Mouse (Mus musculus) kidney, embryonic 16.5 days (tissue): ENCODE measurements at regions not wholly inside any gene's neighbourhood (a gene's known extent, or its start where the extent isn't known, plus 50 kb on each side); places are given as distances from the start of the nearest gene placed in this dataset.
"Not testable (repeated sequence)": the region's sequence is repeated elsewhere in the genome, so short reads cannot be mapped to it uniquely, and the experiment has no call there.

ENCODE experiments used
- ATAC-seq: fragments of 200-750 bp; cut with Nextera tagmentation; 2 replicates; pipeline ENCODE4 v1.8.0; 2017; ENCODE audit warnings: moderate TSS enrichment; ENCODE audit not compliant: low FRiP score, low TSS enrichment
- H3K27ac ChIP-seq: fragments of 300-500 bp; sonication (generic); 2 replicates; pipeline ENCODE4 v1.5.1; 2014; ENCODE audit warnings: low read length
- H3K27me3 ChIP-seq: fragments of 300-500 bp; sonication (generic); 2 replicates; pipeline ENCODE4 v1.6.1; 2014; ENCODE audit warnings: low read length, control low read depth, mixed read lengths; ENCODE audit not compliant: insufficient read depth
- H3K36me3 ChIP-seq: fragments of 300-500 bp; sonication (generic); 2 replicates; pipeline ENCODE4 v1.6.1; 2014; ENCODE audit warnings: low read length, control low read depth, mixed read lengths; ENCODE audit not compliant: insufficient read depth
- H3K4me1 ChIP-seq: fragments of 300-500 bp; sonication (generic); 2 replicates; pipeline ENCODE4 v1.6.1; 2014; ENCODE audit warnings: low read length, control low read depth, mixed read lengths; ENCODE audit not compliant: insufficient read depth
- H3K4me2 ChIP-seq: fragments of 300-500 bp; sonication (generic); replicated peaks from 2 replicates; pipeline ENCODE4 v1.6.1; 2014; ENCODE audit warnings: low read depth, low read length
- H3K4me3 ChIP-seq: fragments of 300-500 bp; sonication (generic); 2 replicates; pipeline ENCODE4 v1.5.1; 2014; ENCODE audit warnings: mild to moderate bottlenecking, low read length
- H3K9ac ChIP-seq: fragments of 300-500 bp; sonication (generic); replicated peaks from 2 replicates; pipeline ENCODE4 v1.6.1; 2014; ENCODE audit warnings: low read length
- H3K9me3 ChIP-seq: fragments of 300-500 bp; sonication (generic); 2 replicates; pipeline ENCODE4 v1.6.1; 2016; ENCODE audit warnings: low read length, control low read depth
- WGBS: fragments of 180-500 bp; shearing (Covaris S2); extraction: QIAGEN DNeasy Blood & Tissue Kit; methylation state at CpG from one replicate; pipeline ENCODE4 v1.1.7; 2014; 5-methylcytosine and 5-hydroxymethylcytosine counted together

- no peak overlapping the region for H3K9ac ChIP-seq
These were observed 685.6 kb upstream of the Pou3f2 start for GRCm38 (mm10) chr4:23173811-23174210.

GRCm38 (mm10) chr4:23173330-23173729 lies 685.2 kb upstream of the Pou3f2 start:
- no peak for ATAC-seq
- no peak overlapping the region for H3K4me3 ChIP-seq
- no peaks in the 10 kb centered on the region for H3K4me1 ChIP-seq
- WGBS = 75% methylated on average over 4 of the region's 4 CpGs
- H3K36me3 ChIP-seq = no peaks in the 10 kb centered on the region
- no peak overlapping the region for H3K4me2 ChIP-seq
- H3K9me3 ChIP-seq = no peaks in the 10 kb centered on the region
- no peaks in the 10 kb centered on the region for H3K27me3 ChIP-seq
- no peak overlapping the region for H3K27ac ChIP-seq
- H3K9ac ChIP-seq = no peak overlapping the region

More at GRCm38 (mm10) chr4:23173811-23174210, 685.6 kb upstream of the Pou3f2 start:
- Histone ChIP-seq H3K27me3 (no peaks in the 10 kb centered on the region), H3K27ac (no peak overlapping the region), H3K9me3 (no peaks in the 10 kb centered on the region), H3K4me1 (no peaks in the 10 kb centered on the region), H3K4me3 (no peak overlapping the region), H3K36me3 (no peaks in the 10 kb centered on the region), H3K4me2 (no peak overlapping the region)
- no peak for ATAC-seq
- WGBS = 90% methylated on average over 1 of the region's 1 CpGs

- Histone ChIP-seq H3K9me3 (no peaks in the 10 kb centered on the region), H3K36me3 (no peaks in the 10 kb centered on the region), H3K27ac (no peak overlapping the region), H3K9ac (no peak overlapping the region), H3K4me1 (no peaks in the 10 kb centered on the region), H3K4me3 (no peak overlapping the region), H3K4me2 (no peak overlapping the region), H3K27me3 (no peaks in the 10 kb centered on the region)
- WGBS = 94% methylated on average over 3 of the region's 3 CpGs
- no peak for ATAC-seq
These were observed 660.1 kb upstream of the Pou3f2 start for GRCm38 (mm10) chr4:23148097-23148849.

GRCm38 (mm10) chr4:23133386-23133785 lies 645.2 kb upstream of the Pou3f2 start:
- Histone ChIP-seq H3K27ac (no peak overlapping the region), H3K9me3 (no peaks in the 10 kb centered on the region), H3K9ac (no peak overlapping the region), H3K4me1 (no peaks in the 10 kb centered on the region), H3K36me3 (no peaks in the 10 kb centered on the region), H3K4me2 (no peak overlapping the region), H3K4me3 (no peak overlapping the region), H3K27me3 (no peaks in the 10 kb centered on the region)
- ATAC-seq = no peak
- WGBS = 33% methylated on average over 2 of the region's 2 CpGs

GRCm38 (mm10) chr4:23101452-23101851 lies 613.3 kb upstream of the Pou3f2 start:
- WGBS = 86% methylated on average over 2 of the region's 2 CpGs
- not testable (repeated sequence) for H3K27ac ChIP-seq

GRCm38 (mm10) chr4:23079521-23079920 lies 591.4 kb upstream of the Pou3f2 start:
- no peak overlapping the region for H3K4me2 ChIP-seq
- H3K4me1 ChIP-seq = no peaks in the 10 kb centered on the region
- 92% methylated on average over 5 of the region's 5 CpGs for WGBS
- no peak overlapping the region for H3K4me3 ChIP-seq
- no peak overlapping the region for H3K9ac ChIP-seq
- no peak overlapping the region for H3K27ac ChIP-seq
- no peaks in the 10 kb centered on the region for H3K36me3 ChIP-seq
- H3K27me3 ChIP-seq = no peaks in the 10 kb centered on the region
- no peaks in the 10 kb centered on the region for H3K9me3 ChIP-seq
- ATAC-seq = no peak

More at GRCm38 (mm10) chr4:23101452-23101851, 613.3 kb upstream of the Pou3f2 start:
- not testable (repeated sequence) for H3K4me2 ChIP-seq, H3K9ac ChIP-seq, H3K9me3 ChIP-seq, ATAC-seq, H3K27me3 ChIP-seq, H3K4me1 ChIP-seq, H3K36me3 ChIP-seq, H3K4me3 ChIP-seq

- Histone ChIP-seq H3K27ac (no peak overlapping the region), H3K4me2 (no peak overlapping the region), H3K4me1 (no peaks in the 10 kb centered on the region), H3K36me3 (no peaks in the 10 kb centered on the region), H3K9me3 (no peaks in the 10 kb centered on the region), H3K9ac (no peak overlapping the region), H3K4me3 (no peak overlapping the region), H3K27me3 (no peaks in the 10 kb centered on the region)
- no peak for ATAC-seq
- WGBS = 60% methylated on average over 2 of the region's 2 CpGs
These were observed 589.4 kb upstream of the Pou3f2 start for GRCm38 (mm10) chr4:23077603-23078002.

- no peak for ATAC-seq
- no peak overlapping the region for H3K27ac ChIP-seq
- 83% methylated on average over 9 of the region's 9 CpGs for WGBS
These were observed 562.6 kb upstream of the Pou3f2 start for GRCm38 (mm10) chr4:23050701-23051317.

GRCm38 (mm10) chr4:23037784-23038183 lies 549.6 kb upstream of the Pou3f2 start:
- Histone ChIP-seq H3K9me3 (no peaks in the 10 kb centered on the region), H3K36me3 (no peaks in the 10 kb centered on the region), H3K27ac (no peak overlapping the region), H3K4me3 (no peak overlapping the region), H3K27me3 (no peaks in the 10 kb centered on the region), H3K9ac (no peak overlapping the region), H3K4me1 (no peaks in the 10 kb centered on the region), H3K4me2 (no peak overlapping the region)
- ATAC-seq = no peak
- WGBS = 83% methylated on average over 6 of the region's 6 CpGs

More at GRCm38 (mm10) chr4:23050701-23051317, 562.6 kb upstream of the Pou3f2 start:
- Histone ChIP-seq H3K4me1 (no peaks in the 10 kb centered on the region), H3K4me3 (no peak overlapping the region), H3K36me3 (no peaks in the 10 kb centered on the region), H3K9ac (no peak overlapping the region), H3K9me3 (no peaks in the 10 kb centered on the region), H3K4me2 (no peak overlapping the region), H3K27me3 (no peaks in the 10 kb centered on the region)

GRCm38 (mm10) chr4:23031271-23031670 lies 543.1 kb upstream of the Pou3f2 start:
- Histone ChIP-seq H3K9ac (no peak overlapping the region), H3K9me3 (no peaks in the 10 kb centered on the region), H3K4me3 (no peak overlapping the region), H3K36me3 (no peaks in the 10 kb centered on the region), H3K27me3 (no peaks in the 10 kb centered on the region), H3K4me1 (no peaks in the 10 kb centered on the region), H3K27ac (no peak overlapping the region), H3K4me2 (no peak overlapping the region)
- 94% methylated on average over 2 of the region's 2 CpGs for WGBS
- no peak for ATAC-seq
